Mouse (Mus musculus) hindbrain, embryonic 15.5 days (tissue): Measurements from ENCODE around the gene Tekt5. TPM values are rescaled to one million over a fixed set of nuclear protein-coding genes. Genes with fewer than 3 reads are reported as not detected.

Experiments used
- ATAC-seq: fragments of 200-750 bp; cut with Nextera tagmentation; 2 replicates; pipeline ENCODE4 v1.8.0; 2017; ENCODE audit warnings: low read depth, moderate number of reproducible peaks, moderate TSS enrichment; ENCODE audit not compliant: low FRiP score
- H3K27ac ChIP-seq: fragments of 300-500 bp; sonication (generic); replicated peaks from 2 replicates; pipeline ENCODE4 v1.5.1; 2015; ENCODE audit warnings: mild to moderate bottlenecking, inconsistent platforms
- H3K27me3 ChIP-seq: fragments of 300-500 bp; sonication (generic); 2 replicates; pipeline ENCODE4 v1.6.1; 2015; ENCODE audit warnings: control low read depth, inconsistent platforms
- H3K36me3 ChIP-seq: fragments of 300-500 bp; sonication (generic); 2 replicates; pipeline ENCODE4 v1.6.1; 2015; ENCODE audit warnings: control low read depth, inconsistent platforms
- H3K4me1 ChIP-seq: fragments of 300-500 bp; sonication (generic); replicated peaks from 2 replicates; pipeline ENCODE4 v1.6.1; 2015; ENCODE audit warnings: control low read depth, inconsistent platforms
- H3K4me2 ChIP-seq: fragments of 300-500 bp; sonication (generic); 2 replicates; pipeline ENCODE4 v1.6.1; 2015; ENCODE audit warnings: moderate library complexity, mild to moderate bottlenecking, inconsistent platforms
- H3K4me3 ChIP-seq: fragments of 300-500 bp; sonication (generic); 2 replicates; pipeline ENCODE4 v1.5.1; 2015; ENCODE audit warnings: mild to moderate bottlenecking, inconsistent platforms
- H3K9ac ChIP-seq: fragments of 300-500 bp; sonication (generic); 2 replicates; pipeline ENCODE4 v1.6.1; 2015; ENCODE audit warnings: inconsistent platforms
- H3K9me3 ChIP-seq: fragments of 300-500 bp; sonication (generic); 2 replicates; pipeline ENCODE4 v1.6.1; 2016; ENCODE audit warnings: control low read depth, inconsistent platforms
- WGBS: fragments of 180-500 bp; shearing (Covaris S2); methylation state at CpG from one replicate; pipeline ENCODE4 v1.1.7; 2015; 5-methylcytosine and 5-hydroxymethylcytosine counted together
- polyA plus RNA-seq: library from polyadenylated mRNA; unstranded; fragments of >200 nt; fragmentation: Nextera tagmentation; extraction: Ambion mirVana; gene quantifications from 2 replicates; pipeline ENCODE4 v1.2.1, GENCODE M21; 2015

Gene Tekt5
- polyA plus RNA-seq, 1 experiment from 2014 or later, result 18.2 TPM

DNA sequence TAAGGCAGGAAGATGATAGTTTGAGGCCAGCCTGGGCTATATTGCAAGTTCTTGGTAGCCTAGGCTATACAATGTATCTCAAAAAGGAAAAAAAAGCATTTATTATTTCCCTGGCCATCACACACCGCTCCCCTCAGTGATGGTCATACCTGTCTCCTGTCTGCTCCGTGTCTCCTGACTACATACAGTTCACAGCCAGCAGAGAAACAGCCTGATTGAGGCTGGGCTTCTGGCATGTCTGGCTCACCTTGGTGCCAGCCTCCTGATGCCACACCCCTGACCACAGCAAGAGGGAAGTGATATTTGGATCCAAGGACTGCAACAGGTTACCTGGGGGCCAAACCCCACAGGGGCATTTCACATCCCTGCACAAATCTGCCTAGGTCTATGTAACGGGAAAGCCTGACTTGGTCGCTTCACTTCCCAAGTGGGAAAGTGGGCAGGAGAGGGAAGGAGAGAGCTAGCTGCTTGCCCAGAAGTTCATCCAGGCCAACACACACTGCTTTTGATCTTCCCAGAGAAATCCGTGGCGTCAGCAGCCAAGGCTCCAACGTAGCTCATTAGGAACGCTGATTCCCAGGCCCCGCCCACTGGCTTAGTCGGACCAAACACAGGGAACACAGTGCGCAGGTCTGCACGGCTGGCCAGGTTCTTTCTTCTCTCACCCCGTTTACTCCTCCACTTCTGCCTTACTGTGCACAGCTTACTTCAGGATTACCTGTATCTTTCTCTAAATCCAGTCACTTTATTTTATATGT lies 20.9 kb downstream of the Tekt5 start:
- peaks cover 6% of the 10 kb centered on the region for H3K4me1 ChIP-seq
- peak overlapping the region; percentile 11 for H3K4me3 ChIP-seq
- H3K36me3 ChIP-seq, result no peaks in the 10 kb centered on the region
- peak overlapping the region; percentile 50 for H3K4me2 ChIP-seq
- H3K9me3 ChIP-seq, result no peaks in the 10 kb centered on the region
- H3K9ac ChIP-seq, result 0 out of 2 replicates have a peak overlapping the region, but pooled peaks have one; percentile 4
- no peaks in the 10 kb centered on the region for H3K27me3 ChIP-seq
- H3K27ac ChIP-seq, result no peak overlapping the region
- ATAC-seq, result peak; percentile 82
- WGBS, result 21% methylated on average over 13 of the region's 13 CpGs

DNA sequence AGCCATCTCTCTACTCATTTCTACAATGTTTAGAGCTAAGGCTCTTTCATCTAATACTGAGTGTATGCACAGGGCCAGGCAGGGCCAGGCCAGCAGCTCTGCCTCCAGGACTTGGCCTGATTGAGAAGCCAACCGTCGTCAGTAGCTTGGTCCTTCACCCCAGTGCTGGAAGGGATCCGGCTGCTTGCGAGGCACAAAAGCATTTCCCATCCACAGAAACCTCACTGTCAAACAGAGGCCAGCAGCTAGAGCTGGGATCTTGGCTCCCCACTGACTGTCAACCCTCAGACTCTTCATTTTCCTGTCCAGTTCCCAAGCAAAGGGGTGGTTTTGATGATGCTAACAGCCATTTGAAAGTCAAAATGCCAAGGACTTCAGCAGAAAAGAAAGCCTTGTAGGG lies 22.9 kb downstream of the Tekt5 start:
- no peaks in the 10 kb centered on the region for H3K27me3 ChIP-seq
- no peak overlapping the region for H3K27ac ChIP-seq
- peaks cover 6% of the 10 kb centered on the region for H3K4me1 ChIP-seq
- no peak overlapping the region for H3K4me2 ChIP-seq
- ATAC-seq, result no peak
- no peak overlapping the region for H3K4me3 ChIP-seq
- no peak overlapping the region for H3K9ac ChIP-seq
- H3K36me3 ChIP-seq, result no peaks in the 10 kb centered on the region
- H3K9me3 ChIP-seq, result no peaks in the 10 kb centered on the region
- 71% methylated on average over 4 of the region's 4 CpGs for WGBS

DNA sequence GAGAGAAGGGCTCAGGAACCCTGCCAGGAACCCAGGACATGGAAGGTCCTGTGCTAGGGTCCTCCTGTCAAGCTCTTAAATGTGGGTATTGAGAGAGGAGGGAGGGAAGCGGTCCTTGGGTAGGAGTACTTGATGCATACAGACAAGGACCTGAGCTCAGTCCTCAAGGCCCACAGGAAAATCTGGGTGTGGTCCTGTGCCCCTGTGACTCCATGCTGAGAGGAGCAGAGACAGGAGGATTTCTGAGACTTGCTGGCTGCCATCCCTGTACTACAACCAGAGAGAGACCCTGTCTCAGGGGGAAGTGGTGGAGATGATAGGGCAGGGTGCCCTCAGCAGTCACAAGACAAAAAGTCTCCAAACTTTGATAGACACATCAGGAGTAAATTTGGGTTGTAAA lies 25.3 kb downstream of the Tekt5 start:
- H3K4me1 ChIP-seq, result peaks cover 6% of the 10 kb centered on the region
- H3K4me2 ChIP-seq, result no peak overlapping the region
- no peaks in the 10 kb centered on the region for H3K36me3 ChIP-seq
- ATAC-seq, result no peak
- H3K27ac ChIP-seq, result peak overlapping the region; percentile 36; the same call in 1 of the 2 replicates
- H3K4me3 ChIP-seq, result no peak overlapping the region
- H3K27me3 ChIP-seq, result no peaks in the 10 kb centered on the region
- H3K9me3 ChIP-seq, result no peaks in the 10 kb centered on the region
- 63% methylated on average over 1 of the region's 1 CpGs for WGBS
- no peak overlapping the region for H3K9ac ChIP-seq

DNA sequence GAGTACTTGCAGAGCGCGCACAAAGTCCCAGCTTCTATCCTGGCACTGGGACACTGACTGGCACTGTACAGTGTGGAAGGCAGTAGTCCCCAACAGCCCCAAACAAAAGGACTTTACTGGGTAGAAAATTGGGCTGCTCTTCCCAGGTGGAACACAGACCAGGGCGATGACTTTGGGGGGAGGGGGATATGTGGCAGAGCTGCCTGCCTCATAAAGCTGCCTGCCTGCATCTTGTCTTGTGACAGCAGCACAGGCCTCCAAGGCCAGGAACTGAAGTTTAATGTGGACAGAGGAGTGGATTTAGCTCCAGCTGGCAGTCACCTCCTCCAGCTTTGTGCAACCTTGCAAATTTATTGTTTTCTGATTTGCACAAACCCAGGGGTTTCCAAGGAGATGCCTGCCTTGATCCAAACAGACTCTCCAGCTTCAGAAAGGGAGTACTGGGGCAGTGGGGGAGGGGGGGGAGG lies 25.8 kb downstream of the Tekt5 start:
- H3K27ac ChIP-seq, result peak overlapping the region; percentile 50
- H3K9me3 ChIP-seq, result no peaks in the 10 kb centered on the region
- H3K36me3 ChIP-seq, result no peaks in the 10 kb centered on the region
- H3K4me2 ChIP-seq, result no peak overlapping the region
- peak; percentile 83 for ATAC-seq
- 49% methylated on average over 3 of the region's 3 CpGs for WGBS
- H3K4me3 ChIP-seq, result no peak overlapping the region
- H3K27me3 ChIP-seq, result no peaks in the 10 kb centered on the region
- no peak overlapping the region for H3K9ac ChIP-seq
- H3K4me1 ChIP-seq, result peaks cover 4% of the 10 kb centered on the region

DNA sequence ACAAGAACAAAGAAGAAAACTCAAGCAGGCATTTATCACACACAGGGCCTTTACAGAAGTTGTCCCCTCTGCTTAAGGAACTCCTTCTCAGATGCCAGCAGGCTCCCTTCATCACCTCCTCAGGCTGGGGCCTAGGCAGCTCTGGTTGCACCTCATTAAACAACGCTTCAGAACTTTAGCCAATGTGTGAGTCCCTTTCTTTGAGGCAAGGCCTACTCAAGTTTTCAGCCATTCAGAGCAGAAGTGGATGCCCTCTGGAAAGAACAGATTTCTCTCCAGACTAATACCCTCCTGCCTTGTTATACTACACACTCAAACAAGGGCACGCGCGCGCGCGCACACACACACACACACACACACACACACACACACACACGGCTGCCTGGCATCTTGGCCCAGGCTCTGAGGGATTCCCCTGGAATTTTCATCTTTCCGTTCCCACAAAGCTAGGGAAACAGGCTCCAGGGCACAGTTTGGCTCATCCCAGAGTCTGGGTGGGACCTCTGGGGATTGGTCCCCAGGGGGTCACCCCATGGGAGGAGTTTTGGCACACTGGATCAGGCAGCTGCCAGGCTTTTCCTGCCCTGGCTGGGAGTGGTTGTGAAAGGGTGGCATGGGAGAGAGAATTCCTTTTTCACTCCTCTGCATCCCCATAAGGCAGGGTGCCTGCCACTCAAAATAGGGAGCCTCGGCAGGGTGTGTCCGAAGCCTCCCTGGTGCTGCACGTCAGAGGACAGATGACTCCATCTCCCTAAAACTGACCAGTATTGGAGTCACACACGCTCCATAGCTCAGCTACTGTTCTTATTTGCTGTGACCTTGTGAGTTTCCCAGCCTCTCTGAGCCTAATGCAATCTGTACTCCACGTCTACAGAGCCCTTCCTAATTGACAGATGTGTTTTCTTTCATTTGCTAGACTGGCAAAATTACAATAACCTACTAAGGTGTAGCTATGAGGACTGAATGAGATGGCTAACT lies 28.8 kb downstream of the Tekt5 start:
- no peak overlapping the region for H3K4me2 ChIP-seq
- peak; percentile 62 for ATAC-seq
- no peaks in the 10 kb centered on the region for H3K4me1 ChIP-seq
- no peak overlapping the region for H3K9ac ChIP-seq
- peak overlapping the region; percentile 45 for H3K27ac ChIP-seq
- H3K9me3 ChIP-seq, result no peaks in the 10 kb centered on the region
- H3K4me3 ChIP-seq, result no peak overlapping the region
- 68% methylated on average over 14 of the region's 14 CpGs for WGBS
- H3K27me3 ChIP-seq, result no peaks in the 10 kb centered on the region
- H3K36me3 ChIP-seq, result no peaks in the 10 kb centered on the region

DNA sequence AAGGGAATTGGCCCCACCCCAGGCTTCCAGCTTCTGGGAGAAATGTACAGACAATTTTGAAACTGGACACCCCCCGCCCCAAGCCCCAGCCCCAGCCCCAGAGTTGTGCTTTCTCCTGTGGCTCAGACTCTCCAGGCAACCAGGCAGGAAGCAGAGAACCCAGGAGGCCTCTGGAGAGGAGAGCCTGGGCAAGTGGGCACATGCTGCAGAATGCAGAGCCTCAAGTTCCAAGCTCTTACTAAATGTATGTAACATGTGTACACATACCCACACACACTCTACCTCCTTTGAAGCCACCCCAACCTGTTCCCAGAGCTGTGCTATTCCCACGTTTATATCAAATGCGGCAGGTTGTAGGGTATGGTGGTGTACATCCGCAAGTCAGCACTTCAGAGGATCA lies 29.5 kb downstream of the Tekt5 start:
- H3K4me2 ChIP-seq, result no peak overlapping the region
- H3K27me3 ChIP-seq, result no peaks in the 10 kb centered on the region
- H3K4me1 ChIP-seq, result no peaks in the 10 kb centered on the region
- 83% methylated on average over 4 of the region's 4 CpGs for WGBS
- H3K27ac ChIP-seq, result peak overlapping the region; percentile 45
- H3K9ac ChIP-seq, result no peak overlapping the region
- H3K36me3 ChIP-seq, result no peaks in the 10 kb centered on the region
- no peak overlapping the region for H3K4me3 ChIP-seq
- no peaks in the 10 kb centered on the region for H3K9me3 ChIP-seq
- no peak for ATAC-seq

DNA sequence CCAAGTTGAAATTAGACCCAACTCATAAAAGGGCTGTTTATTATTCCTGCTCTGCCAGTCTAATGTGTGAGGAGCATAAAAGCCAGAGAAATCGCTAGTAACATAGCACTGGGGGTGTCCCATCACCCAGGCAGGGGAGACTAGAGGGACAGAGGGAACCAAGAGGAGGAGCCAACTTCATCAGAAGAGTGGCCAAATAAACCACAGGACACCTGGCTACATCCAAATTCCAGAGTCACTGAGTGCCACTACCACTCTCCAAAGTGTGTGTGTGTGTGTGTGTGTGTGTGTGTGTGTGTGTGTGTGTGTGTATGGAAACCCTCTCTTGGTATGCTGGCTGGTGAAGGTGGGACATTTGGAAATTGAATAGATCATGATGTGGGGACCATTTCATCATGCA lies 32.2 kb downstream of the Tekt5 start:
- Histone ChIP-seq H3K4me1 (peaks cover 4% of the 10 kb centered on the region; the same call in 1 of the 2 replicates), H3K9me3 (no peaks in the 10 kb centered on the region), H3K36me3 (no peaks in the 10 kb centered on the region), H3K9ac (no peak overlapping the region), H3K27ac (no peak overlapping the region), H3K4me3 (no peak overlapping the region), H3K27me3 (no peaks in the 10 kb centered on the region), H3K4me2 (no peak overlapping the region)
- 71% methylated on average over 1 of the region's 1 CpGs for whole genome bisulfite sequencing
- no peak for ATAC-seq

DNA sequence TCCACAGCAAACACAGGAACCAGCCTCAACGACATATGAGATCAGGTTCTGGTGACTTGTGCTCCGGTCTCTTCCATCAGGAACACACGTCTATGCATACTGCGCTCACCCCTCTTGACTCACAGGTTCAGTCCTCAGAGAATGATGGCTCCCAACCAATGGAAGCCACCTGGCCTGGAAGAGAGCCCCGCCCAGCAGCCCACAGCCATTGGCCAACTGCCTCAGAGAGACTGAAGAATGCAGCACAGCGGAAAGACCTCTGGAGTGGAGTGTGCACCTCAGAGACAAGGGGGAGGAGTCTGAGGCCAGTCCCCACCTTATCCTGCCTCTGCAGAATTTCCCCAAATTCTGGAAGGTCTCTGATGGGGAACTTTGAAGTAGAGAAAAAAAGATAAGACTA lies 36.0 kb downstream of the Tekt5 start:
- Histone ChIP-seq H3K36me3 (no peaks in the 10 kb centered on the region), H3K27me3 (no peaks in the 10 kb centered on the region), H3K4me3 (no peak overlapping the region), H3K4me1 (peaks cover 10% of the 10 kb centered on the region; the same call in 1 of the 2 replicates), H3K9ac (no peak overlapping the region), H3K9me3 (no peaks in the 10 kb centered on the region), H3K4me2 (no peak overlapping the region), H3K27ac (no peak overlapping the region)
- ATAC-seq, result no peak
- WGBS, result 92% methylated on average over 6 of the region's 6 CpGs

DNA sequence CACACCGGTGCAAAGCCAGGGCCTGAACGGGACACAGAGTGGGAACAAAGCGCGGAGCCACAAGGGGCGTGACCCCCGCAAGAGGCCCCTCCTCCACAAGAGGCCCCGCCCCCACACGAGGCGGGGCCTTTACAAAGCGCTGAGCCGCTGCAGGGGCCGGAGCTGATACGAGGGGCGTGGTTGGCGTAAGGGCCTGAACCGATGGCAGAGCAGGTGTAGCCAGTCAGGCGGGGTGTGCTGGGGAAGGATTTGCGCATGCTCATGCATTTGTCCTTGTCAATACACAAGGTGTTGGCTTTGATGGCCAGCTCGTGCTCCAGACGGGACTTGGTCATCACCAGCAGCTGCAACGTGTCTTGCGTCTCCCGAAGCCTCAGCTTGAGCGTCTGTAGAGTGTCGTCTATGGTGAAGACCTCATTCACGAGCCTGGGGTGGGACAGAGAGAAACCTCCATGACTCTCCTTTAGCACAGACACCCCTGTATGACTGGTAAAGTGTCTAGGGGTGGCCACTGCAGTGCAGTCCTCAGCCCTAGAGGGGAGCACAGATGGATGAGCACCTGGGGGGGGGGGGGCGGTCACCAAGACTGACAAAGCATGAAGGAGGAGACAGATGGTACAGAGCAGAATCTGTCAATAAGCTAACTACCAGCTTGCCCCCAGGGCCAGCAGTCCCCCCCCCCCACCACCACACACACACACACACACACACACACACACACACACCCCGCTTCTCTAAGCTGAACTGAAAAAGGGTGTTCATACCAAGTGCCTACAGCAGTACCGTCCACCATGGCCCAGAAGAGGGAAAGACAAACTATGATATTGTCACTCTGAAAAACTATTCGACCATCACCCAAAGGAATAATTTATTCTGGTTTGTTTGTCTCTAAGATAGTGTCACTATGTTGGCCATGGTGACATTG lies 37.0 kb downstream of the Tekt5 start:
- WGBS, result 17% methylated on average over 30 of the region's 30 CpGs
- H3K27ac ChIP-seq, result peak overlapping the region; percentile 21; the same call in 1 of the 2 replicates
- peak overlapping the region; percentile 54 for H3K4me2 ChIP-seq
- no peaks in the 10 kb centered on the region for H3K9me3 ChIP-seq
- no peaks in the 10 kb centered on the region for H3K36me3 ChIP-seq
- ATAC-seq, result peak; percentile 91
- peaks cover 10% of the 10 kb centered on the region; the same call in 1 of the 2 replicates for H3K4me1 ChIP-seq
- peak overlapping the region; percentile 31 for H3K4me3 ChIP-seq
- H3K9ac ChIP-seq, result 0 out of 2 replicates have a peak overlapping the region, but pooled peaks have one; percentile 6
- H3K27me3 ChIP-seq, result no peaks in the 10 kb centered on the region

DNA sequence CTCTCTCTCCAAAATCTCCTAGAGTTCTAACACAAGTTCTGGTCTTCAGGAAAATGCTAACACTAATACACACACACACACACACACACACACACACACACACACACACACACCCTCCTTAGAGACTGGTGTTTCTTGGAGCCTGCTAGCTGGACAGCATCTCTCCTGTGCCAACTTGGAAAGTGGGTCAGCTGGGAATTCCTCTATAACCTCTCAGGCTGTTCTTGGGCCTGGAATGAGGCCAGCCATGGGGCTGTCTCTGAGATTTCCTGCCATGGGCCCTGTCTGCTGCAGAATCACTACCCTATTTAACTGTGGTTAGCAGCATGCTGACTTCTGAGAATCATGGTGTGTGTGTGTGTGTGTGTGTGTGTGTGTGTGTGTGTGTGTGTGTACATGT lies 40.3 kb downstream of the Tekt5 start:
- Histone ChIP-seq H3K4me2 (no peak overlapping the region), H3K36me3 (no peaks in the 10 kb centered on the region), H3K9ac (no peak overlapping the region), H3K9me3 (no peaks in the 10 kb centered on the region), H3K27me3 (no peaks in the 10 kb centered on the region), H3K4me1 (peaks cover 10% of the 10 kb centered on the region; the same call in 1 of the 2 replicates), H3K27ac (peak overlapping the region; percentile 17; the same call in 1 of the 2 replicates), H3K4me3 (no peak overlapping the region)
- 0 out of 2 replicates have a peak, but pooled peaks have one; percentile 37 for ATAC-seq

DNA sequence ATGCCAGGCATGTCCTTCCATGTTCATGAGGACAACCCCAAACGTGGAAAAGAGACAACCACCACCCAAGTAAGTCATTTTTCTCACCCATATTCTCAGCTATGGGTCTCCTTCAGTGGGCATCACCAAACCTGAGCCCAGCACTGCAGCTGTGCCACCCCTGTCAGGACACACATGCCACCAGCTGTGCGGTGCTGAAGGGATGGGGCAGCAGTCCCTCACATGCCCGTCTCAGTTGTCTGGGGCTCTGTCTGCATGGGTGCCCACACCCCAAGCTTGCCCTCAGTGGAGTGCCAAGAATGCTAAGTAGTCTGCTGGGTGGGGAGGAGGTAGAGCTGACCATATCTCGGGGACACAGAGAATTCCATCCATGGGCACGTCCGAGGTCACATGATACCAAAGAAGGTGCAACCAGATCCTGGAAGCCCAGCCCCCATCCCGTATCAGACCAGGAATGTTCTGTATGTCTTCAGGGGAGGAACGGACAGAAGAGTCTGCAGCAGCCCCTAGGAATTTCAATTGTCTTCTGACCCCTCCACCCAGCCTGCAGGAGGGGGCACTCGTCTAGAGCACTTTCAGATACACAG lies 44.1 kb downstream of the Tekt5 start:
- H3K27ac ChIP-seq, result no peak overlapping the region
- no peaks in the 10 kb centered on the region for H3K36me3 ChIP-seq
- no peaks in the 10 kb centered on the region for H3K27me3 ChIP-seq
- 0 out of 2 replicates have a peak, but pooled peaks cover 3% of the 10 kb centered on the region for H3K4me1 ChIP-seq
- WGBS, result 62% methylated on average over 9 of the region's 9 CpGs
- no peak overlapping the region for H3K4me2 ChIP-seq
- no peaks in the 10 kb centered on the region for H3K9me3 ChIP-seq
- no peak for ATAC-seq
- H3K9ac ChIP-seq, result no peak overlapping the region
- no peak overlapping the region for H3K4me3 ChIP-seq
